Comparison of ENCODE assay signal across 8 mouse cellular contexts in genomic region chr11:50431134-50432068, GRCm38 (mm10). TPM values are rescaled to one million over a fixed set of nuclear protein-coding genes. Genes with fewer than 3 reads are reported as not detected.
A peak's percentile ranks its signal among the peaks of the same experiment; 100 is the strongest.
DNase-seq lines count a peak whose midpoint lies in the region; ATAC-seq and TF ChIP-seq lines count a peak whose summit lies in the region.

No protein-coding gene starts in this region.

- no peak for TF ChIP-seq POLR2A in spleen, adult 2 months (IDR thresholded peaks at IDR 0.05; ENCODE audit: low read depth, low read length)

- WGBS in spleen, adult 2 months: 25% methylated on average over 32 of the region's 32 CpGs
- WGBS in heart, embryonic 10.5 days: 25% methylated on average over 32 of the region's 32 CpGs
- WGBS in limb, embryonic 15.5 days: 23% methylated on average over 32 of the region's 32 CpGs
- 28% methylated on average over 32 of the region's 32 CpGs for WGBS in midbrain, postnatal 0 days

- H3K36me3 ChIP-seq in spleen, adult 2 months (ENCODE audit: control insufficient read depth, insufficient read depth, low read length): no peaks in the 10 kb centered on the region
- H3K36me3 ChIP-seq in heart, embryonic 10.5 days: no peaks in the 10 kb centered on the region
- H3K36me3 ChIP-seq in limb, embryonic 15.5 days: no peaks in the 10 kb centered on the region
- no peaks in the 10 kb centered on the region for H3K36me3 ChIP-seq in midbrain, postnatal 0 days (ENCODE audit: insufficient read depth, low read length)

- peak overlapping the region; percentile 98 for H3K27ac ChIP-seq in spleen, adult 2 months (ENCODE audit: insufficient read depth, low read length)
- peak overlapping the region; percentile 96 for H3K27ac ChIP-seq in heart, embryonic 10.5 days
- H3K27ac ChIP-seq in limb, embryonic 15.5 days: peak overlapping the region; percentile 95
- H3K27ac ChIP-seq in midbrain, postnatal 0 days (ENCODE audit: low read depth, low read length): peak overlapping the region; percentile 96

- H3K4me1 ChIP-seq in spleen, adult 2 months (ENCODE audit: control insufficient read depth, insufficient read depth, insufficient read length): no peaks in the 10 kb centered on the region
- H3K4me1 ChIP-seq in heart, embryonic 10.5 days: 0 out of 2 replicates have a peak, but pooled peaks cover 4% of the 10 kb centered on the region
- peaks cover 13% of the 10 kb centered on the region for H3K4me1 ChIP-seq in limb, embryonic 15.5 days
- peaks cover 4% of the 10 kb centered on the region; the same call in 1 of the 2 replicates for H3K4me1 ChIP-seq in midbrain, postnatal 0 days (ENCODE audit: insufficient read depth, low read length)

- H3K27me3 ChIP-seq in spleen, adult 2 months (ENCODE audit: control insufficient read depth, insufficient read depth, low read length): no peaks in the 10 kb centered on the region
- peaks cover 4% of the 10 kb centered on the region; the same call in 1 of the 2 replicates for H3K27me3 ChIP-seq in heart, embryonic 10.5 days (ENCODE audit: insufficient read depth, poor library complexity, severe bottlenecking)
- no peaks in the 10 kb centered on the region for H3K27me3 ChIP-seq in limb, embryonic 15.5 days
- H3K27me3 ChIP-seq in midbrain, postnatal 0 days (ENCODE audit: insufficient read depth, low read length): no peaks in the 10 kb centered on the region

- H3K9me3 ChIP-seq in heart, embryonic 10.5 days: no peaks in the 10 kb centered on the region
- no peaks in the 10 kb centered on the region for H3K9me3 ChIP-seq in limb, embryonic 15.5 days
- H3K9me3 ChIP-seq in midbrain, postnatal 0 days (ENCODE audit: low read length): no peaks in the 10 kb centered on the region

- DNase-seq in spleen, adult 2 months (ENCODE audit: low read depth in 1 of 2, low spot score in 2 of 2): peak; percentile 8 to 72
- DNase-seq in spleen, adult 12 weeks (ENCODE audit: low spot score): no peak
- peak; percentile 54 for DNase-seq in c-Kit-positive CD71-positive TER-119-positive erythroid progenitor cells, embryonic 14.5 days (ENCODE audit: low spot score)
- no peak for DNase-seq in heart, embryonic 10.5 days (ENCODE audit: low spot score)
- no peak for DNase-seq in midbrain, postnatal 0 days (ENCODE audit: low spot score)
- DNase-seq in frontal cortex, postnatal 36 days (ENCODE audit: low spot score in 2 of 2): no peak
- no peak for DNase-seq in layer of hippocampus, adult 18-20 months (ENCODE audit: low spot score in 2 of 2)

- no peak; the same call in 1 of the 2 replicates for ATAC-seq in limb, embryonic 15.5 days (ENCODE audit: insufficient number of reproducible peaks, low FRiP score, low TSS enrichment, low read depth)
- no peak for ATAC-seq in midbrain, postnatal 0 days (ENCODE audit: low FRiP score)

- peak overlapping the region; percentile 75 for H3K4me3 ChIP-seq in spleen, adult 2 months (ENCODE audit: extremely low read depth, insufficient read depth, insufficient read length)
- peak overlapping the region; percentile 73 for H3K4me3 ChIP-seq in heart, embryonic 10.5 days
- peak overlapping the region; percentile 91 for H3K4me3 ChIP-seq in limb, embryonic 15.5 days
- peak overlapping the region; percentile 81 for H3K4me3 ChIP-seq in midbrain, postnatal 0 days (ENCODE audit: low read depth, low read length)

- H3K9ac ChIP-seq in limb, embryonic 15.5 days: peak overlapping the region; percentile 84
- H3K9ac ChIP-seq in midbrain, postnatal 0 days (replicated peaks; ENCODE audit: low read length, poor library complexity, severe bottlenecking): peak overlapping the region; percentile 86

- peak overlapping the region; percentile 61 for H3K4me2 ChIP-seq in limb, embryonic 15.5 days
- peak overlapping the region; percentile 51 for H3K4me2 ChIP-seq in midbrain, postnatal 0 days (ENCODE audit: low read depth, low read length, poor library complexity, severe bottlenecking)

- no peak for TF ChIP-seq CTCF in spleen, adult 2 months (IDR thresholded peaks at IDR 0.05; ENCODE audit: extremely low read depth, insufficient read depth, insufficient read length, insufficient replicate concordance)
- no peak for TF ChIP-seq CTCF in midbrain, postnatal 0 days (IDR thresholded peaks at IDR 0.05)

RNA-seq across cellular contexts. Expression of gene Rufy1, which starts 0.5 kb away (rescaled TPM):
- 9.6 and 13.0 TPM in 2 replicates for polyA plus RNA-seq in spleen, adult 2 months (2012; rRNA removed)
- polyA plus RNA-seq in heart, embryonic 10.5 days (2016; fragmentation: Nextera tagmentation; extraction: Ambion mirVana): 16.6 and 18.3 TPM in 2 replicates
- polyA plus RNA-seq in limb, embryonic 15.5 days (2015; fragmentation: Nextera tagmentation; extraction: Ambion mirVana): 23.5 and 24.3 TPM in 2 replicates
- 11.3 and 21.8 TPM in 2 replicates for total RNA-seq in midbrain, postnatal 0 days (2014; rRNA removed)
- polyA plus RNA-seq in midbrain, postnatal 0 days (2015; fragmentation: Nextera tagmentation; extraction: Ambion mirVana): 19.9 and 20.6 TPM in 2 replicates
- total RNA-seq in layer of hippocampus, adult 18-20 months (2021): 10 to 100 TPM; 30.4 to 30.9 TPM

RNA-seq across cellular contexts. Expression of gene Hnrnph1, which starts 54.6 kb away (rescaled TPM):
- polyA plus RNA-seq in spleen, adult 2 months (2012; rRNA removed): 33.6 and 43.8 TPM in 2 replicates
- polyA plus RNA-seq in heart, embryonic 10.5 days (2016; fragmentation: Nextera tagmentation; extraction: Ambion mirVana): 253 and 367 TPM in 2 replicates
- polyA plus RNA-seq in limb, embryonic 15.5 days (2015; fragmentation: Nextera tagmentation; extraction: Ambion mirVana): 370 and 395 TPM in 2 replicates
- 215 and 300 TPM in 2 replicates for total RNA-seq in midbrain, postnatal 0 days (2014; rRNA removed)
- polyA plus RNA-seq in midbrain, postnatal 0 days (2015; fragmentation: Nextera tagmentation; extraction: Ambion mirVana): 262 and 273 TPM in 2 replicates
- total RNA-seq in layer of hippocampus, adult 18-20 months (2021): 100 to 1,000 TPM; 258 to 268 TPM

Comparison
In these comparisons a context has a peak if more than half of its experiments do, and no peak if none do; other contexts are left out.
1. DNase-seq: peak in spleen, adult 2 months (2 of 2) and c-Kit-positive CD71-positive TER-119-positive erythroid progenitor cells, embryonic 14.5 days (single experiment); none in spleen, adult 12 weeks (single experiment), heart, embryonic 10.5 days (single experiment), midbrain, postnatal 0 days (single experiment), frontal cortex, postnatal 36 days (0 of 2) and layer of hippocampus, adult 18-20 months (0 of 2).
2. Peak in every context shown above with its lines, with median percentiles within 50 percentile points of each other: H3K27ac ChIP-seq and H3K4me3 ChIP-seq.